Mouse (Mus musculus) small intestine, adult 2 months (tissue): Measurements from ENCODE around the gene Dvl2.

Experiments
- CTCF ChIP-seq: fragments of 200-500 bp; IDR thresholded peaks from 2 replicates; pipeline ENCODE4 v1.5.1; 2012; ENCODE audit warnings: low read depth, mild to moderate bottlenecking, control low read depth, inconsistent platforms, low read length, moderate library complexity, mixed read lengths; ENCODE audit not compliant: insufficient replicate concordance, insufficient read length; ENCODE audit errors: extremely low read depth
- POLR2A ChIP-seq: fragments of 200-500 bp; IDR thresholded peaks from 2 replicates; pipeline ENCODE4 v1.6.1; 2012; ENCODE audit warnings: low read depth, mild to moderate bottlenecking, control low read depth, inconsistent platforms, low read length, moderate library complexity

GRCm38 (mm10) chr11:70039631-70040030, 39.2 kb downstream of the Dvl2 start:
- TF ChIP-seq CTCF = no peak
- no peak for TF ChIP-seq POLR2A
